Mouse (Mus musculus) bone marrow macrophage, adult 2 months (primary cell): ENCODE measurements around the gene Hoxd4. TPM values are rescaled to one million over a fixed set of nuclear protein-coding genes. Genes with fewer than 3 reads are reported as not detected.

ENCODE experiments used
- H3K27ac ChIP-seq: 2 replicates; pipeline ENCODE4 v1.5.1; 2012; ENCODE audit warnings: low read depth, low read length; ENCODE audit not compliant: insufficient read depth
- H3K4me1 ChIP-seq: 2 replicates; pipeline ENCODE4 v1.6.1; 2012; ENCODE audit warnings: low read length; ENCODE audit not compliant: control insufficient read depth, insufficient read depth
- H3K4me3 ChIP-seq: 2 replicates; pipeline ENCODE4 v1.5.1; 2012; ENCODE audit warnings: mild to moderate bottlenecking, low read length, moderate library complexity; ENCODE audit not compliant: insufficient read depth
- CTCF ChIP-seq: IDR thresholded peaks from 2 replicates; pipeline ENCODE4 v1.5.1; 2012; ENCODE audit warnings: low read depth, mild to moderate bottlenecking, low read length, moderate library complexity
- POLR2A ChIP-seq: IDR thresholded peaks from 2 replicates; pipeline ENCODE4 v1.6.1; 2012; ENCODE audit warnings: mild to moderate bottlenecking, low read depth, low read length, borderline replicate concordance
- polyA plus RNA-seq: library from polyadenylated mRNA; stranded (reverse); fragments of >200 nt; gene quantifications from 2 replicates; pipeline ENCODE4 v1.2.4, GENCODE M21; 2012; ENCODE audit not compliant: missing spikeins, insufficient read depth, insufficient read length

The Hoxd4 gene
- polyA plus RNA-seq, 1 experiment, result not detected

- H3K4me3 ChIP-seq, result no peak within 1 kb of the TSS
- TF ChIP-seq CTCF, result no peak
- no peak for TF ChIP-seq POLR2A
These were observed 32.7 kb upstream of the Hoxd4 start, which contains the start of gene Hoxd11 for GRCm38 (mm10) chr2:74678891-74679595. Hoxd11 (plus strand) TSS chr2:74679557.

GRCm38 (mm10) chr2:74679596-74679971 is 32.1 kb upstream of the Hoxd4 start:
- no peak overlapping the region for H3K27ac ChIP-seq
- TF ChIP-seq POLR2A (no peak), CTCF (no peak)
- H3K4me1 ChIP-seq, result no peaks in the 10 kb centered on the region
- H3K4me3 ChIP-seq, result no peak overlapping the region

More at GRCm38 (mm10) chr2:74678891-74679595, 32.7 kb upstream of the Hoxd4 start, which contains the start of gene Hoxd11:
- Histone ChIP-seq H3K27ac (no peak within 1 kb of the TSS), H3K4me1 (no peaks in the 10 kb centered on the region)

DNA sequence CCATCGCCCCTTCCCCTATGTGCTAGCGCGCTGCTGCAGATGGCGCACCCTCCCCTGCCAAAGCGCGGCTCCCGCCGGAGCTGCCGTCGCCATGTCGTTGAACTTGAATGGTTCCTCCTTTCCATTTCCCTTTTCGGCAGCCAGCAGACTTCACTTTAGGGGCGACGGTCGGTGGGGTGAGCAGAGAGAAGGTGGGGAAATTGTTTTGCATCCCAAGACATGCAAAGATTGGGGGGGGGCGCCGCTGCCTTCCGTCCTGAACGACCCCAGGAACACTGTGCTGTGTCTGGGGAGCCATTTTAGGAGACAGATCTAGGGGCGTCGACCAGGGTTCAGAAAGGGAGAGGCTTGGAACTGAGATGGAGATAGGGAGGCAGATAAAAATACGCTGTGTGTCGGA is 31.7 kb upstream of the Hoxd4 start:
- TF ChIP-seq CTCF (no peak), POLR2A (no peak)
- no peak overlapping the region for H3K4me3 ChIP-seq
- no peak overlapping the region for H3K27ac ChIP-seq
- no peaks in the 10 kb centered on the region for H3K4me1 ChIP-seq

- no peaks in the 10 kb centered on the region for H3K4me1 ChIP-seq
- no peak overlapping the region for H3K4me3 ChIP-seq
- H3K27ac ChIP-seq, result no peak overlapping the region
- no peak for TF ChIP-seq POLR2A
- no peak for TF ChIP-seq CTCF
These were observed 30.9 kb upstream of the Hoxd4 start for GRCm38 (mm10) chr2:74680561-74681398.

DNA sequence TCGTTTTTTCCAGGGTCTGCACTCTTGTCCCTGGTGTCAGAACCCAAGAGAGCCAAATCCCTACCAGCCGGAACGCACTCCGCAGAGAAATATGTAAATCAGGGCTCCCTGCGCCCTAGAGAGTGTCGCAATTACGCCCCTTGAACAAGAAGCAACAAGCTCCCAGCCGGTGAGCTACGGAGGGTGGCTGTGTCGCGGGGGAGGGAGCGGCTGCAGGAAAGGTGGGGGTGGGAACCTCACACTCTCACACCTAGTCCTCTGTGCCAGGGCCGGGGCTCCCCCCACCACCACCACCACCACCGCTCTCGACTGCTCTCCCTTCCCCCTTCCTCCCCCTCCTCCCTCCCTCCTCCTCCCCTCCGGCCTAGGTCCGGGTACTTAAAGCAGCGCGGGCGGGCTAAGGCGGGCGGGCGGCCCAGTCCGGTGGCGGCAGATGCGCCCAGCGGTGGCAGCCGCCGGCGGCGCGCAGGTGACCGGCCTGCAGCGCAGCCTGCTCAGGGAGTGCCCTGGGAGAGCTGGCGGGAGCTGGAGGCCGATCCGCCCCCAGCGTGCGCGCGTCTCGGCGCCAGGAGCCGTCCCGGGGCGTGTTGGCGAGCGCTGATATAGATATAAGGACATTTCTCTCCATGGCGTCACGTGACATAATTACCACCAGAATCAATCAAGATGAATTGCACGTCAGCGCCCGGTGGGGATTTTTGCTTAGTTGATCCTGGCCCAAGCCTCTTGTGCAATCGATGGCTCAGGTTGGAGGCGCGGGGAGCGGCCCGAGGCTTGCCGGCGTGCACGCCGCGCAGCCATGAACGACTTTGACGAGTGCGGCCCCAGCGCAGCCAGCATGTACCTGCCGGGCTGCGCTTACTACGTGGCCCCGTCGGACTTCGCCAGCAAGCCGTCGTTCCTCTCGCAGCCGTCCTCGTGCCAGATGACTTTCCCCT is 29.9 kb upstream of the Hoxd4 start:
- H3K27ac ChIP-seq, result no peak overlapping the region
- TF ChIP-seq CTCF (no peak), POLR2A (no peak)

GRCm38 (mm10) chr2:74682796-74683195 is 28.9 kb upstream of the Hoxd4 start:
- no peak overlapping the region for H3K27ac ChIP-seq
- TF ChIP-seq POLR2A (no peak), CTCF (no peak)
- H3K4me3 ChIP-seq, result no peak overlapping the region
- H3K4me1 ChIP-seq, result no peaks in the 10 kb centered on the region

More for the DNA sequence above, 29.9 kb upstream of the Hoxd4 start:
- Histone ChIP-seq H3K4me3 (no peak overlapping the region), H3K4me1 (no peaks in the 10 kb centered on the region)

DNA sequence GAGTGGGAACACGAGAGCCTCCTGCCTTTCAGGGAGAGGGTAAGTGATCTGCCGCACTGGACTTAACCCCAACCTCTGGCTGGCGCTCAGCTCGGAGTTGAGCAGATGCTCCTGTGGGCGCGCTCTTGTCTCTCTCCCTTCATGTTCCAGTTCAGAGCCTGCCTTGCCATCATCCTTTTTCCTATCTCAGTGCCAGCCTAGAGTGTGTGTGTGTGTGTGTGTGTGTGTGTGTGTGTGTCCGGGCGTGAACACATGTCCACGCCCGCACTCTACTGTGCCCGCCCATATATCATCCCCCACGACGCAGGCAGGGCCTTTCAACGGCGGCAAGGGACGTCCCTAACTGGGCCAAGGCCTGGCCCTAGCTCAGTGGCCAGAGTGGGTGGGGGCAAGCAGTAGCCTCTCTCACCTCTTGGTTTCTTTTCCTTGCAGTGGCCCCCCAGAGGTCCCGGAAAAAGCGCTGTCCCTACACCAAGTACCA is 28.2 kb upstream of the Hoxd4 start:
- H3K27ac ChIP-seq, result no peak overlapping the region
- no peak overlapping the region for H3K4me3 ChIP-seq
- H3K4me1 ChIP-seq, result no peaks in the 10 kb centered on the region
- TF ChIP-seq POLR2A, result no peak
- no peak for TF ChIP-seq CTCF

DNA sequence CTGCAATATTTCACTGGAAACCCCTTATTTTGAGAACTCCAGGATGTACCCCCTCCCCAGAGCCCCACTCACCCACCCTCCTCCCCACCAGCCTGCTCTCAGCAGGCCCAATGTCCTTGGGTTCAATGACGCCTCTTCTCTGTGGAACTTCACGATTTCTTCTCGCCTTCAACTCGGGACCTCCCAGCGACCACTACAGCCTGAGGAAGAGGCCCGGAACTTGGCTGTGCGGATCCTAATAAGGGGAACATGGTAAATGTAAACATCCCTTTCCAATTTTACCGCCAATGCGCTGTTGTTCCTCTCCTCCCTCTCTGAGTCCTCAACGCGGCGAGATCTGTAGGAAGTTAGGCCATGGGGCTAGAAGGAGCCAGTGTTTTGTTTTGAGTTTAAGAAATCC is 27.6 kb upstream of the Hoxd4 start:
- TF ChIP-seq CTCF, result no peak
- TF ChIP-seq POLR2A, result no peak
- Histone ChIP-seq H3K27ac (no peak overlapping the region), H3K4me3 (no peak overlapping the region), H3K4me1 (no peaks in the 10 kb centered on the region)

DNA sequence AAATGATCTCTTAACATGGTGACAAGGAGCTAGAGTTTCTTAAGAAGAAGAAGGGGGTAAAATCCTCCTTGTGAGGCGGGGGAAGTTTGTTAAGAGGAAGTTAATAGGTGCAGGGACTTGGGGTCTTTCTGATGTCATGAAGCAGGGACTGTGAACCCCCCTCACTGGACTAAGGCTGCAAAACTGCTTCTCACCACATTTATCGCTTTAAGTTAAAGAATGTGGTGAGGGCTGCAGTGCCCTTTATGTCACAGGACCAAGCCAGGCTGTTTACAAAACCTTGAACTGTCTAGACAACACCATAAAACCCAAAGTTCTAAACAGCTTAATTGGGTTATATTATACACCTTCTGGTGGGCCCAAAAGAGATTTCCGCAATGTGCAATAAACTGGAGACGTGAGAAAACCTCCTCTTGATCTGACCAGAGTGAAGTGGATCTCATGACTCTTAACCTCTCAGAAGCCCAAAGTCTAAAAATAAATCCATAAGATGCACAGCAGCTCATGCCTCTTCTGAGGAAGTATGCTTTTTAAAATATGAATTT is 26.6 kb upstream of the Hoxd4 start:
- H3K27ac ChIP-seq, result no peak overlapping the region
- no peak overlapping the region for H3K4me3 ChIP-seq
- TF ChIP-seq POLR2A (no peak), CTCF (no peak)
- no peaks in the 10 kb centered on the region for H3K4me1 ChIP-seq
